Mouse (Mus musculus) retina, postnatal 1 day (tissue): Measurements from ENCODE around the gene Gm867.

Source experiments
- DNase-seq: peaks from one replicate; pipeline ENCODE4 v3.0.0-alpha.2; 2012

The Gm867 gene

DNA sequence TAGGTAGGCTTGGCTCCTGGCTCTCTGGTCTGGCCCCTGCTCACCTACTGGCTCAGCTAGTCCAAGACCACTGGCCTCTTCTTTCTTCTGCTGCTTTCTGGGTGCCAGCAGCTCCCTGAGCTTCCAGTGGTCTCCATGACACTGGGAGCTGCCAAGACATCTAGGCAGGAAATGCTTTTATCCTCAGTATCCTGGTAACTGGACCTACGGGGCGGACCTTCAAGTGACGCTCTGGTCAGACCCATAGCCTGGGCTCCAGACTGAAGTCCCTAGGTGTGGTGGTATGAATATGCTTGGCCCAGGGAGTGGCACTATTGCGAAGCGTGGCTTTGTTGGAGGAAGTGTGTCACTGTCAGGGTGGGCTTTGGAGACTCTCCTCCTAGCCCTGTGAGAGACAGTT lies at the start of gene Gm867:
Gm867 (minus strand) TSS at position 153 of the 400 bp plus-strand sequence.
- no peak for DNase-seq

GRCm38 (mm10) chr10:75979432-75979831 lies 39.0 kb upstream of the Gm867 start:
- no peak for DNase-seq

DNA sequence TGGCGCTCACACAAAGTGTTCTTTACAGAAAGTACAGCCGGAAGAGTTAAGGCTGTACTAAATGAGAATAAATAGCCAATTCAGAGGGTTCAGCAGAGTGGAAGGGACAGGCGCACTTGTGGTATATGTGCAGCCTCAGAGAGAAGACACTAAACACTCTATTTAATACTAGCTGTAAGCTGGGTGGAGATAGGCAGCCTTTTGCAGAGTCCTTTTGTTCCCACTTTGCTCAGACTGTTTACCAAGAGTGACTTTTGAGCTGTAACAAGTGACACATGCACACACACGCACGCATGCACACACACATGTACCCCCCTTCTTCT lies 38.3 kb upstream of the Gm867 start:
- DNase-seq: no peak

DNA sequence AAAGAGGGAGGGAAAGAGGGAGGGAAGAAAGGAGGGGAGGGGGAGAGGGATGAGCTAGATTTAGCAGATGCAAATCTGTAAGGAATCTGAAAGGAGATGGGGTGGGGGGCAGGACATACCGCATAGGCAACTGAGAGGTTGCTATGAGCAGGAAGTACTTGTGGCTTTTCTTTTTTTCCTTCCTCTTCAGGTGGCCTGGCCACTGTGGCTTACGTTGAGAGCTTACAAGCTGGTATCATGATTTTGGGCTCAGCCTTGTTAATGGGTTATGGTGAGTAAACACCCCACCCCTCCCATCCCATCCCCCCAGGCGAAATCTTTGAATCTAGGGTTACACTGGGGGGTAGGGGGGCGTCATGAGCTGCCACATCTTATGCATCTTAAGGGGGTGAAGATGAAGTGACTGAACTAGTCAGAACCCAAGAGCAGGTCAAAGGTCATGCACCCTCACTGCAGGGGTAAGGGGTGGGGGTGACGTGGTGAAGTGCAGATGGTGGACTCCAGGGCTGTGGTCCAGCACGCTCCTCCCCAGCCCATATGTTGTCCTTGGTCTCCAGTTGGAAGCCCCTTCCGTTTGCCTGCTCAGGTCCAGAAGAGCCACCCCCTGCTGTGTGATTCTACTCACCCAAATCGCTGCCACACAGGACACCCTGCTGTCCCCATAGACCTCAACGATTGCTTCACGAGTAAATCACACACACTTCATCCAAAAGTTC lies 37.8 kb upstream of the Gm867 start:
- no peak for DNase-seq

- peak; percentile 27 for DNase-seq
Measured at GRCm38 (mm10) chr10:75975216-75975615, 34.7 kb upstream of the Gm867 start.

- DNase-seq: no peak
Measured at GRCm38 (mm10) chr10:75973846-75974245, 33.4 kb upstream of the Gm867 start.

DNA sequence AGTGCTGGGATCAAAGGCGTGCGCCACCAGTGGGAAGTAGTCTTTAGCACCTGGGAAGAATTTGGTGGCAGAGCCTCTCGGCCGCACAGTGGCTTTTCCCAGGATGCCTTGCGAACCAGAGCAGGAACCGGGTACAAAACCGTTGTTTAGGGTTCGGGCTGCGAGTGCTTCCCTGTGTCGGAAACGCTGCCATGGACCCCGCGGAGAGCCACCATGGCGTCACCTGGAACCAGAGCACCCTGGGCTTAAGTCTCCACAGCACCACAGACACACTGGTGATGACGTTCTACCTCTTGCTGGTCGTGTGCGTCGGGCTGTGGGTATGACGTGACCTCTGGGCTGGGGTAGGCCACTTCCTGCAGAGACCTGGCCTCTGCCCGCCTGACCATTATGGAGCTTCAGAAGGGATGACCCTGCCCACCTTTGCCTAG lies 13.9 kb upstream of the Gm867 start, which contains the start of gene Gm5134:
Gm5134 (plus strand) TSS at position 134 of the 431 bp plus-strand sequence.
- DNase-seq: no peak

- peak; percentile 75 for DNase-seq
Measured at GRCm38 (mm10) chr10:75951424-75952050, 11.1 kb upstream of the Gm867 start.

- peak; percentile 82 for DNase-seq
Measured at GRCm38 (mm10) chr10:75950791-75951210, 10.3 kb upstream of the Gm867 start.

DNA sequence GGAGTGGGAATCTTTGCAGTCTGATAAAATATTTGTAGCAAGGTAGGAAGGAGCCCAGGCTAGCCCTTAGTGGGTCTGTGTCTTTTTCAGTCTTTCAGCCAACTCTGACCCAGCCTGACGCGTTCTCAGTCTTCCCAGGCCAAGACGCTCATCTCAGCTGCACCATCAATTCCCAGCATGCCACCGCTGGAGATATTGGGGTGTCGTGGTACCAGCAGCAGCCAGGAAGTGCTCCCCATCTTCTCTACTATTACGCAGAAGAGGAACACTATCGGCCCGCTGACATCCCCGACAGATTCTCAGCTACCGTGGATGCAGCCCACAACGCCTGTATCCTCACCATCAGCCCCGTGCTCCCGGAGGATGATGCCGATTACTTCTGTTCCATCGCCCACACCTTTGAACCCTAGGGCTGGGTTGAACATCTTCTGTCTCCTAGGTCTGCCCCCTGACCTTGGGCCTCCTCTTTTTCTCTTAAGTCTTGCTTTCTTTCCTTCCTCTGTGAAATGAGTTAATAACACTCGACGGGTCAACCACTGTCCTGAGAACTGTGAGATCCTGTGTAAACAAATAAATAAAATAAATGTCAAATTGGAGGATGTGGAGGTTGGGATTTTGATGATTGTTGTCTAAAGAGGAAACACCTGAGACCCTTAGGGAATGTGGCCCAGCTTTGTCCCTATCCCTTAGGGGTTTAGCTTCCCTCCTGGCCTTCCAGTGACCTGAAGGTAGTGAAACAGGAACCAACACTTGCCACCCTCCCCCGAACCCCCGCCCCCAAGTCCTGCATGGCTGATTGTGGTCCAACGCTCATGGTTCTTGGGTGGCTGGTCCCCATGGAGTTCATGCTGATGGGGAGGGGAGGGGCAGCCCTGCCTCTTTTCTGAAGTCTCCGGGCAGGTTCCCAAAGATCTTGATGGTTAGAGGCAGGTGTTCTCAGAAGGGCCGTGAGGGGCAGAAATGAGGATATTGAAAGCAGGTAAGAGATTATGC lies 8.9 kb upstream of the Gm867 start:
- DNase-seq: no peak

DNA sequence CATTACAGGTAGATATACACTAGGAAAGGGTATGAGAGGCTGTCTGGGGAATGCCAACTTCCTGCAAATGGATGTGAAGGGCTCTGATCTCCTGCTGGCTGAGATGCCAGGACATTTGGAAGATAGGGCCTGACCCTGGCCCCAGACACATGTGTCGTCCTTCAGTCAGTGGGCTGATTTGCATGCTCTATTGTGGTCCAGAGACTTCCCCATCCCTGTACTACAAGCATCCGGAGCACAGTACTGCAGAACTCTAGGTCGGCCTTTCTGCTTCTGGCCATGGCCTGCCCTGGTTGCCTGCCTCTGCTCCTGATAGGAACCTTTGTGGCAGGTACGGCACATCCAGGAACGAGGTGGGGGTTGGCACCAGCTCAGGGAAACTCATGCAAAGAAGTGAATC lies 7.6 kb upstream of the Gm867 start:
- DNase-seq: no peak

DNA sequence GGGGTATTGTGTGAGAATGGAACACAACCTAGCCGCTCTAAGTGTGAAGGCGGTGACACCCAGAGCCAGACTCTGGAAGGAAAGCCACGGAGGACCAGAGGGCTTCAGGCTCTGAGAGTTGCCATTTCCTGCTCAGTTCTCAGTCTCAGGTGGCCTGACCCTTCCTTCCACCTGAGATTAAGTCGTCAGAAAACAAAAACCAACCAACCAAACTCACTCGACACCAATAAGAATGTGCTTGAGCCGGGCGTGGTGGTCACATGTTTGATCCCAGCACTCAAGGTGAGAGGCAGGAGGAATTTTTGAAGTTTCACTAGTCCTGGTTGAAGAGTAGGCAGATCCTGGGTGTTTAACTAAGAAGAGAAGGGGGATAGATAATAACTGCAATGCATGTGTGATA lies 5.4 kb upstream of the Gm867 start:
- DNase-seq: no peak

GRCm38 (mm10) chr10:75945213-75945612 lies 4.7 kb upstream of the Gm867 start:
- DNase-seq: no peak

- peak; percentile 55 for DNase-seq
Measured at GRCm38 (mm10) chr10:75944066-75944772, 3.7 kb upstream of the Gm867 start.

DNA sequence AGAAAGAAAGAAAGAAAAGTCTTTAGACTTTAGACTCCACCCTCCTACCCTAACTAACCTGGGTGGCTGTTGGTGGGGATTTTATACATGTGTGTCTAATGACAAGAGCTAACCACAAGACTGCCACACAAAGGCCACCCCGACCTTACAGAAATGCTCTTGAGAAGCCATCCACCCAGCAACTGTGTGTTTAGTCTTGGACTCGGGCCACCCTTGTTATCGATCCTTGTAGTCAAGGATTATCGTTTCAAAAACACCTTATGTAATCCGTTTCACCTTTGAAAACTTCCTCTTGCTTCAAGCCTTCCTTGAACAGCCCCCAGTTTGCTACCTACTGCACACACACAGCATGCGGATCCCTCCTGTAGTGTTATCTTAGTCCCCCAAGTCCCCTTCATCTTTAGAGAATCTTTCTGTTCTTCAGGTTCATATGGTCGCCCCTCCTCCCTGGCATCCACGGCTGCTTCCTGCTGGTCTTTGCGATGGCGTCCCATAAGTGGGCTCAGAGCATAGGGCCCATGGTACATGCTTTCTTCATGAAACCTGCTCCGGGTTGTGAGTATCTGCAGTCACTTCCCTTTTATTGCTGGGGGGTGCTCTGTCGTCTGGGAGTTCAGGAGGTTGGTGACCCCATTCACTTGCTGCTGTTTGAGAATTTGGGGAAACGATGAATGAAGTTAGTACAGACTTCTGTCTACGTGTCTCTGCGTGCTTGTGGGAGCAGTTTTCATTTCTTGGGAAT lies 2.4 kb upstream of the Gm867 start, which contains the start of gene Vpreb3:
Vpreb3 (plus strand) TSS at position 322 of the 742 bp plus-strand sequence.
- no peak for DNase-seq

DNA sequence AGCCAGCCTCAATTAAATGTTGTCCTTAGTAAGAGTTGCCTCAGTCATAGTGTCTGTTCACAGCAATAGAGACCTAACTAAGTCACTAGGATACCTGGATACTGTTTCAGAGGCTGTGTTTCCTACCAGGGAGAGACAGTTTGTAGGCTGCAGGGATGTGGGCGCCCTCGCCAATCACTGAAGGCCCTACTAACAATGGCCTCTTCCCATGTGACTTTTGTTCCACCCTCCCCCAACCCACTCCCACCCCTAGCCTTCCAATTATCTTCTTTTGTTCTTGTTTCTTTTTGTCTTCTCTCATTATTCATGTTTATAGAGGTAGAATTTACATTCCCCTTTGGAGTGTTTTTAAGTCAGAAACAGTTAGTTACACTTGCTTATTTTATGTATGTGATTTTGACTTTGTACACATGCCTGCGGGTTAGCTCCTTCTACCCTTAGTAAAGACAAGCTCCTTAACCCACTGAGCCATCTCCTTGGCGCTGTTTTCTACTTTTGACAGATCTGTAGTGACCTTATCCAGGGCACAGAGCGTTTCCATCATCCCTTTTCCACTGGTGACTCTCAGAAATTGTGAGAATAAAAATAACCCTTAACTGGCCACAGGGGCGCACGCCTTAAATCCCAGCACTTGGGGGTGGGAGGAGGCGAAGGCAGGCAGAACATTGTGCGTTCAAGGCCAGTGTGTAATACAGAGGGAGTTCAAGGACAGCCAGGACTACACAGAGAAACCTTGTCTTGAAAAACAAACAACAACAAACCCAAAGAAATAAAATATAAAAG lies 761 bp upstream of the Gm867 start:
- peak; percentile 74 for DNase-seq

GRCm38 (mm10) chr10:75939481-75940234 lies 814 bp downstream of the Gm867 start:
- no peak for DNase-seq

GRCm38 (mm10) chr10:75937851-75938643 lies 2.4 kb downstream of the Gm867 start:
- DNase-seq: no peak

DNA sequence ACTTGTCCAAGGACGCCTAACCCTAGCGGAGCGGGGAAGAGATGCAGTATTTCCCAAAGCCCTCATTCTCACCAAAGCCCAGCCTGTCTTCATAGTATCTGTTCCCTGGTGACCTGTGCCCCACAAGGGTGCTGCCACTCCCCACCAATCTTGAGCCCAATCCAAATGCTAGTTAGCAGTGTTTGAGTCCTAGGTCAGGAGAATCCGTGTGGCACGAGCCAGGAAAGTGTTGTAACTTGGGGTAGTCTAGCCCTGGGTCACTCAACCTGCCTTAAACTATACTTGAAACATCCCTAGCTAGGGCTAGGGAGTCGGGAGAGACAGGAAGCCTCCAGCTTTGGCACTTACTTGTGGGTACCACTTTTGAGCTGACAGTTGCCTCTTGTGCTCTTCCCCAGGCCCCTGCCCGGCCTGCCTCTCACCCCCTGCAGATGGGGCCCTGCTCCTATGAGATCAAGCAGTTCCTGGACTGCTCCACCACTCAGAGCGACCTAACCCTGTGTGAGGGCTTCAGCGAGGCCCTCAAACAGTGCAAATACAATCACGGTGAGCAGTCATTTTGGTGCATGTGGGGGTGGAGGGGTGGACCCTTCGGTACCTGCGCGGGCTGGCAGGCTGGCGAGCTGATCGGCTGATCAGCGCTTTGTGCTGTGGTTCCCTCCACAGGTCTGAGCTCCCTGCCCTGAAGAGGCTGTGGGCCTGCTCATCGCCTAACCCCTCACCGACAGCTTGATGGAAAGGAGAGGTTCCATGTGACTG lies 3.4 kb downstream of the Gm867 start:
- no peak for DNase-seq
